Mouse (Mus musculus) intestine, embryonic 15.5 days (tissue): ENCODE measurements at regions not wholly inside any gene's neighbourhood (a gene's known extent, or its start where the extent isn't known, plus 50 kb on each side); places are given as distances from the start of the nearest gene placed in this dataset.

Experiments
- ATAC-seq: fragments of 200-750 bp; cut with Nextera tagmentation; 2 replicates; pipeline ENCODE4 v1.8.0; 2017; ENCODE audit warnings: moderate TSS enrichment, moderate library complexity
- H3K27ac ChIP-seq: fragments of 300-500 bp; sonication (generic); 2 replicates; pipeline ENCODE4 v1.5.1; 2015; ENCODE audit warnings: mild to moderate bottlenecking, inconsistent platforms
- H3K27me3 ChIP-seq: fragments of 300-500 bp; sonication (generic); replicated peaks from 2 replicates; pipeline ENCODE4 v1.6.1; 2015; ENCODE audit warnings: inconsistent platforms
- H3K36me3 ChIP-seq: fragments of 300-500 bp; sonication (generic); 2 replicates; pipeline ENCODE4 v1.6.1; 2015; ENCODE audit warnings: inconsistent platforms
- H3K4me1 ChIP-seq: fragments of 300-500 bp; sonication (generic); replicated peaks from 2 replicates; pipeline ENCODE4 v1.6.1; 2015; ENCODE audit warnings: inconsistent platforms
- H3K4me2 ChIP-seq: fragments of 300-500 bp; sonication (generic); replicated peaks from 2 replicates; pipeline ENCODE4 v1.6.1; 2015; ENCODE audit warnings: mild to moderate bottlenecking, inconsistent platforms
- H3K4me3 ChIP-seq: fragments of 300-500 bp; sonication (generic); replicated peaks from 2 replicates; pipeline ENCODE4 v1.5.1; 2015; ENCODE audit warnings: inconsistent platforms
- H3K9ac ChIP-seq: fragments of 300-500 bp; sonication (generic); 2 replicates; pipeline ENCODE4 v1.6.1; 2015; ENCODE audit warnings: inconsistent platforms
- H3K9me3 ChIP-seq: fragments of 300-500 bp; sonication (generic); 2 replicates; pipeline ENCODE4 v1.6.1; 2016; ENCODE audit warnings: inconsistent platforms
- WGBS: fragments of 180-500 bp; shearing (Covaris S2); methylation state at CpG from one replicate; pipeline ENCODE4 v1.1.7; 2015; 5-methylcytosine and 5-hydroxymethylcytosine counted together

DNA sequence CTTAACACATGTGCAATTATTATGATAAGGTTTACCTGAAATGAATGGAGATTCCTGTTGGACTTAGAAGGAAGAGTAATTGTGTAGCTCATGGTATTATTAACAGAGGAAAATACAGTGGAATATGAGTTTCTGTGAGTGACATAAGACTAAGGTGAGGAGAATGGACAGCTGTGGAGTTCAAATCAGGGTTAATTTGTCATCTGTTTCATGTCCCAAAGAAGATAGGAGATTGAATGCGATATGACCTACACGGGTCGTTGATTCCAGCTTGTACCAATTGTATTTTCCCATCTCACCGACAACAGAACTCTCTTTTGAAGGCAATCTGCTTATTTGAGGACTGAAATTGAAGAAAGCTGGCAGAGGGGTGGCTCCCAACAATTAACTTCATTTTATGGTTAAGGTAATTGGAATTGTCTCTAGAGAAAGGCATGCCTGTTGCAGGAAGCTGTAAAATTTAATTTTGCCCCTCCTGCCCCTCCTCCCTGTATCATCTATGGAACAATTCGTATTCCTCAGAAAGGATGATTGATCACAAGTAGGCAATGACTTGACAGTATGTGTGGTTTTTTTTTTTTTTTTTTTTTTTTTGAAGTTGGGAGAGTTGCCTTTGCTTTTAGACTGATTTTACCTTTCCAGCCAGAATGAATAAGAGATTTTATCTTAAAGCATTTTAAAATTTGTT lies 319.6 kb downstream of the Kcna4 start:
- Histone ChIP-seq H3K4me2 (no peak overlapping the region), H3K27ac (no peak overlapping the region), H3K9me3 (no peaks in the 10 kb centered on the region), H3K4me1 (no peaks in the 10 kb centered on the region), H3K36me3 (no peaks in the 10 kb centered on the region), H3K9ac (no peak overlapping the region), H3K4me3 (no peak overlapping the region), H3K27me3 (no peaks in the 10 kb centered on the region)
- WGBS, result 76% methylated on average over 5 of the region's 5 CpGs
- no peak for ATAC-seq

DNA sequence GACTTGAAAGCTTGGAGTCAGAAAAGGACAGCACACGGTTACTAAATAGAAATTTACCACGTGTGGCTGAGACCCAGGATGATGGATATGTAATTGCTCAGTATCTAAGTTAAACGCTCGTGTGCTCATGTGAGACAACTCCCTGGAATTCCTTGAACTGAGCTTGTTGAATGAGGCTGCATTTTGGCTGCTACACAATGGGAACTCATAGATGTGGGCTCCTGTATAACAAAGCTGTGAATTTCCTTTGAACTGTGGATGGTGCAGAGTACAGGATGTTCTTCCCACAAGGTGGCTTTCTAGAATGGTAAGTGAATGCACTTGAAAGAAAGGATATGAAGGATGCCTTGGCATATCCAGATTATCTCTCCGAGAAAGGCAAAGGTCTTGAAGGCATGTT lies 321.4 kb downstream of the Kcna4 start:
- ATAC-seq, result no peak
- WGBS, result 60% methylated on average over 5 of the region's 5 CpGs
- H3K4me3 ChIP-seq, result no peak overlapping the region
- H3K27ac ChIP-seq, result no peak overlapping the region
- no peak overlapping the region for H3K9ac ChIP-seq
- H3K27me3 ChIP-seq, result no peaks in the 10 kb centered on the region
- H3K4me1 ChIP-seq, result no peaks in the 10 kb centered on the region
- no peak overlapping the region for H3K4me2 ChIP-seq
- H3K36me3 ChIP-seq, result no peaks in the 10 kb centered on the region
- H3K9me3 ChIP-seq, result no peaks in the 10 kb centered on the region

DNA sequence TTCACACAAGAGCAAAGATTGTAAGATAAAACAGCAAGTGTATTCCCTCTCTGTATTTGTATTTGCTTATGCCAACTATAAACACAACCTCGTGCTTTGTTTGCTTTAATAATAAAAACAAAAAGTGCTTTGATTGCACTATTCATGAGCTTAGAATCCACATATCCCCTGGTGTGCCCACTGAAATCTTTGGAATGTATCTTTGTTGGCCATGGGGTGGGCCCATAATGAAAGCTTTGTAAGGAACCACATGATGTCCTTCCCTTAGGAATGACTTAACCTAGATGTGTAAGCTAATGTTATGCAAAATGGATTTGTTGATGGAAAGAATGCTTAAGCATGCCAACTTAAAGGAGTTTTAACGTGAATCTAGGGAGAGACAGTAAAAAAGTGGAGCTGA lies 321.8 kb downstream of the Kcna4 start:
- no peak overlapping the region for H3K9ac ChIP-seq
- no peak overlapping the region for H3K4me2 ChIP-seq
- no peaks in the 10 kb centered on the region for H3K27me3 ChIP-seq
- WGBS, result 40% methylated on average over 2 of the region's 2 CpGs
- ATAC-seq, result no peak
- no peaks in the 10 kb centered on the region for H3K9me3 ChIP-seq
- no peak overlapping the region for H3K4me3 ChIP-seq
- no peak overlapping the region for H3K27ac ChIP-seq
- H3K4me1 ChIP-seq, result no peaks in the 10 kb centered on the region
- no peaks in the 10 kb centered on the region for H3K36me3 ChIP-seq

DNA sequence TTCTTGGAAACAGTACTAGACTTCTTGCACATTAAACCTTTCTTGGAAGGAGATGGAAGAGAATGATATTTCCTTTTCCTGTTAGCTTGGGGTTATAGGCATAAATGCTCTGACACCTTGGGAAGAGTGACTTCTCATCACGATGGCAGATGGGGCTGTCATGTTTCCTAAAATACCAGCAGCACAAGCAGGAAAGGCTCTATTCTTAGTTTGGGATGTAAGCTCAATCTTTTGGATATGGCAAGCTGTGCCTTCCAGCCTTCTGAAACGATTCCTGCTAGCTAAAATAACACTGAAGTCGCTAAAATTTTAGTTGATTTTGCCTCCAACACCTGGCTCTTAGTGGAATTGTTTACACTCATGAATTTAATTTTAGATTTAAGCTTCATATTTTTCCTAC lies 324.3 kb downstream of the Kcna4 start:
- no peak for ATAC-seq
- H3K4me3 ChIP-seq, result no peak overlapping the region
- no peak overlapping the region for H3K4me2 ChIP-seq
- no peak overlapping the region for H3K27ac ChIP-seq
- no peaks in the 10 kb centered on the region for H3K9me3 ChIP-seq
- no peaks in the 10 kb centered on the region for H3K4me1 ChIP-seq
- H3K36me3 ChIP-seq, result no peaks in the 10 kb centered on the region
- no peaks in the 10 kb centered on the region for H3K27me3 ChIP-seq
- H3K9ac ChIP-seq, result no peak overlapping the region
- 68% methylated on average over 3 of the region's 3 CpGs for WGBS

DNA sequence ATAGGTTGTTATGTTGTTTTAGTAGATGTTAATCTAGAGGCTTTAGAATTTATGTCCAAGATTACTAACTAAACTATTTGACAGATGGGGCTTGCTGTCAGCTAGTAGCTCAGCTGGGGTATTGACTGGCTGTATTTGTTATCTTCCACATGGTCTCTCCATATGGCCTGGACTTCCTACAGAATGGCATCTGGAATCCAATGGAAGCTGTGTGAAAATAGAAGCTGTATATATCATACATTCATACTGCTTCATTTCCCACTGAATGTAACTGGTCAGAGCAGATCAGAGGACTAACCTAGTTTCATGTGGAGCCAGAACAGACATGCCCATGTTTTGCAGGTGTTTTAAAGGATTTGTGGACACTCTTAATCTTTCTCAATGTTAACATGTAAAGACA lies 337.0 kb downstream of the Kcna4 start:
- H3K9me3 ChIP-seq, result no peaks in the 10 kb centered on the region
- no peaks in the 10 kb centered on the region for H3K27me3 ChIP-seq
- no peak overlapping the region for H3K4me3 ChIP-seq
- H3K4me2 ChIP-seq, result no peak overlapping the region
- H3K36me3 ChIP-seq, result no peaks in the 10 kb centered on the region
- H3K4me1 ChIP-seq, result no peaks in the 10 kb centered on the region
- no peak overlapping the region for H3K27ac ChIP-seq
- H3K9ac ChIP-seq, result no peak overlapping the region
- ATAC-seq, result no peak

DNA sequence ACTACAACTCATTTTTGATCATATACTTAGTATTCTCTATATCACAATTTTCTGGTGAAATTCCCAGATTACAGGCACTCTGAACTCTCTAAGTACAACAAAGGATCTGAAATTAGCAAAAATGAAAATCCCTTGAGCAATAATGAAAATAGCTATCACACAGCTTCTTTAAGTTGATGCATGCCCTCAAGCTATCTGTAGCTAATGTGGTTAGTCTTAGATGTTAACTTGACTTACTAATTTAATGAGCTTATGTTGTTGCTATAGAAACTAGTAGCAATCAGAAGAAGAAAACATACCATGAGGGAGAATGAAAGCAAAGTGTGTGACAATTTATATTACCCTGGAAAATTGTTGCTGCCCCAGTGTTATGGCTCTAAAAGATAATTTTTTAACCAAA lies 368.7 kb downstream of the Kcna4 start:
- no peaks in the 10 kb centered on the region for H3K9me3 ChIP-seq
- no peak overlapping the region for H3K4me2 ChIP-seq
- ATAC-seq, result no peak
- no peak overlapping the region for H3K4me3 ChIP-seq
- no peak overlapping the region for H3K9ac ChIP-seq
- no peaks in the 10 kb centered on the region for H3K36me3 ChIP-seq
- H3K27me3 ChIP-seq, result no peaks in the 10 kb centered on the region
- H3K27ac ChIP-seq, result no peak overlapping the region
- H3K4me1 ChIP-seq, result no peaks in the 10 kb centered on the region
